Mouse (Mus musculus) kidney, postnatal 0 days (tissue): ENCODE results near the gene Il3. TPM values are rescaled to one million over a fixed set of nuclear protein-coding genes. Genes with fewer than 3 reads are reported as not detected.

Source experiments
- ATAC-seq: fragments of 200-750 bp; cut with Nextera tagmentation; replicated peaks from 2 replicates; pipeline ENCODE4 v1.8.0; 2017; ENCODE audit warnings: low read depth, moderate number of reproducible peaks, moderate TSS enrichment, moderate library complexity; ENCODE audit not compliant: low FRiP score
- DNase-seq: peaks from one replicate; pipeline ENCODE4 v3.0.0-alpha.2; 2016; ENCODE audit warnings: low spot score
- H3K27ac ChIP-seq: fragments of 300-500 bp; sonication (generic); 2 replicates; pipeline ENCODE4 v1.5.1; 2014; ENCODE audit warnings: mild to moderate bottlenecking
- H3K27me3 ChIP-seq: fragments of 300-500 bp; sonication (generic); 2 replicates; pipeline ENCODE4 v1.6.1; 2014; ENCODE audit warnings: low read length, mixed read lengths; ENCODE audit not compliant: insufficient read depth
- H3K36me3 ChIP-seq: fragments of 300-500 bp; sonication (generic); 2 replicates; pipeline ENCODE4 v1.6.1; 2014; ENCODE audit warnings: low read length, mixed read lengths; ENCODE audit not compliant: insufficient read depth
- H3K4me1 ChIP-seq: fragments of 300-500 bp; sonication (generic); replicated peaks from 2 replicates; pipeline ENCODE4 v1.6.1; 2014; ENCODE audit warnings: antibody characterized with exemption, low read length, mixed read lengths; ENCODE audit not compliant: insufficient read depth
- H3K4me2 ChIP-seq: fragments of 300-500 bp; sonication (generic); 2 replicates; pipeline ENCODE4 v1.6.1; 2014; ENCODE audit warnings: mild to moderate bottlenecking, low read length, moderate library complexity, mixed read lengths
- H3K4me3 ChIP-seq: fragments of 300-500 bp; sonication (generic); replicated peaks from 2 replicates; pipeline ENCODE4 v1.5.1; 2014; ENCODE audit warnings: low read depth, low read length
- H3K9ac ChIP-seq: fragments of 300-500 bp; sonication (generic); 2 replicates; pipeline ENCODE4 v1.6.1; 2014; ENCODE audit warnings: low read depth, low read length
- H3K9me3 ChIP-seq: fragments of 300-500 bp; sonication (generic); replicated peaks from 2 replicates; pipeline ENCODE4 v1.6.1; 2016; ENCODE audit warnings: low read length, inconsistent platforms, mixed read lengths
- CTCF ChIP-seq: IDR thresholded peaks from 2 replicates; pipeline ENCODE4 v1.5.1; 2016; ENCODE audit warnings: antibody characterized with exemption, low read depth, mild to moderate bottlenecking, moderate library complexity
- WGBS: fragments of 180-500 bp; shearing (Covaris S2); extraction: QIAGEN DNeasy Blood & Tissue Kit; methylation state at CpG from one replicate; pipeline ENCODE4 v1.1.7; 2014; 5-methylcytosine and 5-hydroxymethylcytosine counted together
- polyA plus RNA-seq: library from polyadenylated mRNA; unstranded; fragments of >200 nt; fragmentation: Nextera tagmentation; extraction: Ambion mirVana; gene quantifications from 2 replicates; pipeline ENCODE4 v1.2.1, GENCODE M21; 2015

Il3 gene
- polyA plus RNA-seq, 1 experiment from 2014 or later, result not detected

GRCm38 (mm10) chr11:54292163-54292562, 25.1 kb upstream of the Il3 start:
- no peak for ATAC-seq
- H3K4me1 ChIP-seq, result no peaks in the 10 kb centered on the region
- no peak overlapping the region for H3K4me2 ChIP-seq
- no peaks in the 10 kb centered on the region for H3K27me3 ChIP-seq
- no peak for DNase-seq
- no peak overlapping the region for H3K4me3 ChIP-seq
- TF ChIP-seq CTCF, result no peak
- H3K36me3 ChIP-seq, result no peaks in the 10 kb centered on the region
- WGBS, result 86% methylated on average over 2 of the region's 2 CpGs
- no peak overlapping the region for H3K9ac ChIP-seq
- H3K27ac ChIP-seq, result no peak overlapping the region
- no peaks in the 10 kb centered on the region for H3K9me3 ChIP-seq

GRCm38 (mm10) chr11:54287821-54288453, 20.9 kb upstream of the Il3 start:
- Histone ChIP-seq H3K27ac (no peak overlapping the region), H3K9ac (no peak overlapping the region), H3K9me3 (no peaks in the 10 kb centered on the region), H3K4me3 (no peak overlapping the region), H3K36me3 (no peaks in the 10 kb centered on the region), H3K27me3 (no peaks in the 10 kb centered on the region), H3K4me2 (no peak overlapping the region), H3K4me1 (no peaks in the 10 kb centered on the region)
- DNase-seq, result no peak
- TF ChIP-seq CTCF, result no peak
- ATAC-seq, result no peak
- 85% methylated on average over 8 of the region's 8 CpGs for WGBS

GRCm38 (mm10) chr11:54271437-54271949, 4.4 kb upstream of the Il3 start:
- no peak overlapping the region for H3K27ac ChIP-seq
- no peak overlapping the region for H3K9ac ChIP-seq
- 80% methylated on average over 5 of the region's 5 CpGs for WGBS

GRCm38 (mm10) chr11:54269191-54269896, 2.3 kb upstream of the Il3 start:
- WGBS, result 77% methylated on average over 3 of the region's 3 CpGs
- ATAC-seq (no peak), DNase-seq (no peak)
- Histone ChIP-seq H3K36me3 (no peaks in the 10 kb centered on the region), H3K4me1 (no peaks in the 10 kb centered on the region), H3K9ac (no peak overlapping the region), H3K27ac (no peak overlapping the region), H3K27me3 (no peaks in the 10 kb centered on the region), H3K9me3 (no peaks in the 10 kb centered on the region), H3K4me3 (no peak overlapping the region), H3K4me2 (no peak overlapping the region)
- no peak for TF ChIP-seq CTCF

More at GRCm38 (mm10) chr11:54271437-54271949, 4.4 kb upstream of the Il3 start:
- no peaks in the 10 kb centered on the region for H3K27me3 ChIP-seq
- no peak for DNase-seq
- TF ChIP-seq CTCF, result no peak
- no peak overlapping the region for H3K4me2 ChIP-seq
- no peaks in the 10 kb centered on the region for H3K36me3 ChIP-seq
- no peaks in the 10 kb centered on the region for H3K9me3 ChIP-seq
- H3K4me3 ChIP-seq, result no peak overlapping the region
- H3K4me1 ChIP-seq, result no peaks in the 10 kb centered on the region
- no peak for ATAC-seq

GRCm38 (mm10) chr11:54264542-54264941, 2.5 kb downstream of the Il3 start:
- no peak overlapping the region for H3K4me3 ChIP-seq
- 51% methylated on average over 2 of the region's 2 CpGs for WGBS
- H3K36me3 ChIP-seq, result no peaks in the 10 kb centered on the region
- no peaks in the 10 kb centered on the region for H3K27me3 ChIP-seq
- no peak overlapping the region for H3K9ac ChIP-seq
- H3K4me2 ChIP-seq, result no peak overlapping the region
- DNase-seq (peak; percentile 72), ATAC-seq (no peak)
- H3K4me1 ChIP-seq, result no peaks in the 10 kb centered on the region
- H3K27ac ChIP-seq, result no peak overlapping the region
- peak; percentile 83 for TF ChIP-seq CTCF
- no peaks in the 10 kb centered on the region for H3K9me3 ChIP-seq

- Histone ChIP-seq H3K27ac (no peak overlapping the region), H3K36me3 (no peaks in the 10 kb centered on the region), H3K9me3 (no peaks in the 10 kb centered on the region), H3K9ac (no peak overlapping the region), H3K27me3 (no peaks in the 10 kb centered on the region), H3K4me2 (no peak overlapping the region), H3K4me3 (no peak overlapping the region), H3K4me1 (no peaks in the 10 kb centered on the region)
- 11% methylated on average over 1 of the region's 1 CpGs for WGBS
- TF ChIP-seq CTCF, result peak; percentile 45
- DNase-seq (no peak), ATAC-seq (no peak)
Measured at GRCm38 (mm10) chr11:54263405-54264031, 3.6 kb downstream of the Il3 start.
